Mouse (Mus musculus) stomach, embryonic 15.5 days (tissue): ENCODE measurements around the gene Ap3m1. TPM values are rescaled to one million over a fixed set of nuclear protein-coding genes. Genes with fewer than 3 reads are reported as not detected.

Source experiments
- ATAC-seq: fragments of 200-750 bp; cut with Nextera tagmentation; 2 replicates; pipeline ENCODE4 v1.8.0; 2017; ENCODE audit warnings: low read depth, moderate number of reproducible peaks, moderate TSS enrichment; ENCODE audit not compliant: insufficient read depth, low FRiP score
- H3K27ac ChIP-seq: fragments of 300-500 bp; sonication (generic); 2 replicates; pipeline ENCODE4 v1.5.1; 2015; ENCODE audit warnings: mild to moderate bottlenecking, inconsistent platforms
- H3K27me3 ChIP-seq: fragments of 300-500 bp; sonication (generic); replicated peaks from 2 replicates; pipeline ENCODE4 v1.6.1; 2015; ENCODE audit warnings: inconsistent platforms
- H3K36me3 ChIP-seq: fragments of 300-500 bp; sonication (generic); 2 replicates; pipeline ENCODE4 v1.6.1; 2015; ENCODE audit warnings: inconsistent platforms
- H3K4me1 ChIP-seq: fragments of 300-500 bp; sonication (generic); 2 replicates; pipeline ENCODE4 v1.6.1; 2015; ENCODE audit warnings: inconsistent platforms
- H3K4me2 ChIP-seq: fragments of 300-500 bp; sonication (generic); 2 replicates; pipeline ENCODE4 v1.6.1; 2015; ENCODE audit warnings: mild to moderate bottlenecking, inconsistent platforms
- H3K4me3 ChIP-seq: fragments of 300-500 bp; sonication (generic); replicated peaks from 2 replicates; pipeline ENCODE4 v1.5.1; 2015; ENCODE audit warnings: inconsistent platforms
- H3K9ac ChIP-seq: fragments of 300-500 bp; sonication (generic); 2 replicates; pipeline ENCODE4 v1.6.1; 2015; ENCODE audit warnings: inconsistent platforms
- H3K9me3 ChIP-seq: fragments of 300-500 bp; sonication (generic); 2 replicates; pipeline ENCODE4 v1.6.1; 2016; ENCODE audit warnings: inconsistent platforms
- WGBS: fragments of 180-500 bp; shearing (Covaris S2); methylation state at CpG from one replicate; pipeline ENCODE4 v1.1.7; 2015; 5-methylcytosine and 5-hydroxymethylcytosine counted together
- polyA plus RNA-seq: library from polyadenylated mRNA; unstranded; fragments of >200 nt; fragmentation: Nextera tagmentation; extraction: Ambion mirVana; gene quantifications from 2 replicates; pipeline ENCODE4 v1.2.1, GENCODE M21; 2015

Ap3m1 gene
- polyA plus RNA-seq, 1 experiment from 2014 or later = 60.2 TPM

GRCm38 (mm10) chr14:21065490-21066162, 13.3 kb upstream of the Ap3m1 start:
- Histone ChIP-seq H3K4me1 (no peaks in the 10 kb centered on the region; the same call in 1 of the 2 replicates), H3K9ac (no peak overlapping the region), H3K4me2 (no peak overlapping the region), H3K27me3 (no peaks in the 10 kb centered on the region), H3K4me3 (no peak overlapping the region), H3K27ac (no peak overlapping the region), H3K36me3 (no peaks in the 10 kb centered on the region), H3K9me3 (no peaks in the 10 kb centered on the region)
- WGBS = 33% methylated on average over 8 of the region's 8 CpGs
- no peak for ATAC-seq

GRCm38 (mm10) chr14:21064321-21064720, 12.0 kb upstream of the Ap3m1 start:
- H3K9ac ChIP-seq = no peak overlapping the region
- H3K4me1 ChIP-seq = no peaks in the 10 kb centered on the region; the same call in 1 of the 2 replicates
- H3K36me3 ChIP-seq = no peaks in the 10 kb centered on the region
- no peaks in the 10 kb centered on the region for H3K9me3 ChIP-seq
- ATAC-seq = no peak
- no peaks in the 10 kb centered on the region for H3K27me3 ChIP-seq
- H3K4me2 ChIP-seq = no peak overlapping the region
- no peak overlapping the region for H3K27ac ChIP-seq
- 22% methylated on average over 1 of the region's 1 CpGs for whole genome bisulfite sequencing
- no peak overlapping the region for H3K4me3 ChIP-seq

DNA sequence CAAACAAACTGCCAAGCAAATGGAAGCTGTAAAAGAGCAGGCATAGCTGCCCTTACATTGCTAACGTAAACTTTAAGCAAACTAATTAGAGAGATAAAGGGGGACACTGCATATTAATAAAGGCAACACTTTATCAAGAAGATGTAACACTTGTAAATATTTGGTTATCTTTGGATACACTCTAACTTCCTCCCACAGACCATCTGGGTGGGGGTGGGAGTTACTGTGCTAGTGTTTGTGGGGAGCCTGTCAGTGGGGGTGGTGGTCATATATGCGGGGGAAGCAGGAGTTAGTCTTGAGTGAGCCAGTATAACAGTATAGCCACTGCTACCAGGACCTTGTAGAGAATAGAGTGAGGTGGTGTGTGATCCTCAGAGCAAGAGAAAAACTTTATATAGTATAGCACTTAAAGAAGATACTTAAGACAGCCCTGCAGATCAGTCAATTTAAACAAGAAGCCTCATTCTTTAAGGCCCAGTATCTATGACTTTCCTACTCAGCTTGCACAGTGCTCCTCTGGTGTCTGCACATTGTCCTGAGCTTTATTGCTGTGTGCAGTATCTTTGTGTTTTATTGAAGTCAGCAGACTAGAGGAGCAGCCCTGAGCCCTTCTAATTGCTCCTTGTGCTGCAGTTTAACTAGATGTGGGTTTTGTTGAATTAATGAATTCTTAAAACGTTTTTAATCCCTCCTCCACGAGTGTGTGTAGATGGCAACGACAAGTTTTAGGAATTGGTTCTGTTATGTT, 10.6 kb upstream of the Ap3m1 start:
- H3K4me3 ChIP-seq = no peak overlapping the region
- no peak overlapping the region for H3K27ac ChIP-seq
- H3K9me3 ChIP-seq = no peaks in the 10 kb centered on the region
- no peaks in the 10 kb centered on the region; the same call in 1 of the 2 replicates for H3K4me1 ChIP-seq
- no peaks in the 10 kb centered on the region for H3K27me3 ChIP-seq
- H3K4me2 ChIP-seq = no peak overlapping the region
- no peaks in the 10 kb centered on the region for H3K36me3 ChIP-seq
- H3K9ac ChIP-seq = no peak overlapping the region
- 52% methylated on average over 5 of the region's 5 CpGs for WGBS
- ATAC-seq = no peak

DNA sequence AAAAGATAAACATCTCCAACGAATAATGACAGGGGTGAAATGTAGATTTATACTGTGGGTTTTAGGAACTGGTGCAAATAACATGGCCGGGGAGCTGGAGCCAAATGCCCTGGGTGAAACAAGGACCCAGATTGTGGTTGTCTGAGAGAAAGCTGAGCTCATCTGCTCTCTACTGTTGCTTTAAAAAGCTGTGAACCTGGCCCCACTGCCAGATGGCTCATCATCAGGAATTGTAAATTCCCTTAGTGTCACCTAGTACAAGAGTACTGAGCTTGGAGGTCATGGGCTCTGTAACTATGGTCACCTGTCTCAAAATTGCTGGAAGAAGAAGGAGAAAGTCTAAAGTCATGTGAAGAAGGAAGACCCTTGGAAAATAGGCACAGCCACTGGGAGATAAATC, 6.7 kb upstream of the Ap3m1 start:
- WGBS = 76% methylated on average over 2 of the region's 2 CpGs
- ATAC-seq = no peak

GRCm38 (mm10) chr14:21053586-21053985, 1.3 kb upstream of the Ap3m1 start:
- Histone ChIP-seq H3K4me1 (0 out of 2 replicates have a peak, but pooled peaks cover 4% of the 10 kb centered on the region), H3K4me3 (peak overlapping the region; percentile 87; the same call in 1 of the 2 replicates), H3K4me2 (peak overlapping the region; percentile 95), H3K9me3 (no peaks in the 10 kb centered on the region), H3K9ac (no peak overlapping the region), H3K36me3 (no peaks in the 10 kb centered on the region), H3K27me3 (no peaks in the 10 kb centered on the region), H3K27ac (no peak overlapping the region)
- 49% methylated on average over 7 of the region's 7 CpGs for WGBS
- ATAC-seq = no peak

More for the DNA sequence above, 6.7 kb upstream of the Ap3m1 start:
- Histone ChIP-seq H3K4me2 (no peak overlapping the region), H3K4me1 (no peaks in the 10 kb centered on the region), H3K4me3 (no peak overlapping the region), H3K36me3 (no peaks in the 10 kb centered on the region), H3K9me3 (no peaks in the 10 kb centered on the region), H3K27ac (no peak overlapping the region), H3K27me3 (no peaks in the 10 kb centered on the region), H3K9ac (no peak overlapping the region)

GRCm38 (mm10) chr14:21053151-21053550, 843 bp upstream of the Ap3m1 start:
- Histone ChIP-seq H3K4me2 (peak overlapping the region; percentile 95), H3K4me3 (peak overlapping the region; percentile 87), H3K9ac (peak overlapping the region; percentile 73; the same call in 1 of the 2 replicates), H3K27me3 (no peaks in the 10 kb centered on the region), H3K27ac (peak overlapping the region; percentile 94), H3K4me1 (0 out of 2 replicates have a peak, but pooled peaks cover 4% of the 10 kb centered on the region), H3K36me3 (no peaks in the 10 kb centered on the region), H3K9me3 (no peaks in the 10 kb centered on the region)
- 6% methylated on average over 8 of the region's 8 CpGs for WGBS
- ATAC-seq = no peak

GRCm38 (mm10) chr14:21052781-21053130, 448 bp upstream of the Ap3m1 start:
- Histone ChIP-seq H3K27me3 (no peaks in the 10 kb centered on the region), H3K4me2 (peak overlapping the region; percentile 95), H3K9me3 (no peaks in the 10 kb centered on the region), H3K27ac (peak overlapping the region; percentile 94), H3K4me1 (0 out of 2 replicates have a peak, but pooled peaks cover 4% of the 10 kb centered on the region), H3K4me3 (peak overlapping the region; percentile 87), H3K9ac (peak overlapping the region; percentile 73), H3K36me3 (no peaks in the 10 kb centered on the region)
- peak; percentile 74 for ATAC-seq
- WGBS = 0% methylated on average over 25 of the region's 25 CpGs

GRCm38 (mm10) chr14:21051380-21052111, 762 bp downstream of the Ap3m1 start:
- 0 out of 2 replicates have a peak, but pooled peaks have one; percentile 0 for ATAC-seq

GRCm38 (mm10) chr14:21050734-21051133, 1.6 kb downstream of the Ap3m1 start:
- Histone ChIP-seq H3K27me3 (no peaks in the 10 kb centered on the region), H3K27ac (no peak overlapping the region), H3K4me3 (peak overlapping the region; percentile 87; the same call in 1 of the 2 replicates), H3K36me3 (no peaks in the 10 kb centered on the region), H3K4me1 (0 out of 2 replicates have a peak, but pooled peaks cover 4% of the 10 kb centered on the region), H3K9me3 (no peaks in the 10 kb centered on the region), H3K4me2 (0 out of 2 replicates have a peak overlapping the region, but pooled peaks have one; percentile 95), H3K9ac (no peak overlapping the region)
- ATAC-seq = no peak
- WGBS = 77% methylated on average over 3 of the region's 3 CpGs

More at GRCm38 (mm10) chr14:21051380-21052111, 762 bp downstream of the Ap3m1 start:
- peak overlapping the region; percentile 95 for H3K4me2 ChIP-seq
- WGBS = 7% methylated on average over 28 of the region's 28 CpGs
- no peaks in the 10 kb centered on the region for H3K9me3 ChIP-seq
- H3K4me1 ChIP-seq = 0 out of 2 replicates have a peak, but pooled peaks cover 4% of the 10 kb centered on the region
- no peaks in the 10 kb centered on the region for H3K36me3 ChIP-seq
- H3K27me3 ChIP-seq = no peaks in the 10 kb centered on the region
- peak overlapping the region; percentile 87 for H3K4me3 ChIP-seq
- peak overlapping the region; percentile 70 for H3K9ac ChIP-seq
- peak overlapping the region; percentile 94 for H3K27ac ChIP-seq

GRCm38 (mm10) chr14:21048879-21049278, 3.4 kb downstream of the Ap3m1 start:
- Histone ChIP-seq H3K4me2 (no peak overlapping the region), H3K9me3 (no peaks in the 10 kb centered on the region), H3K36me3 (no peaks in the 10 kb centered on the region), H3K27ac (no peak overlapping the region), H3K27me3 (no peaks in the 10 kb centered on the region), H3K4me1 (0 out of 2 replicates have a peak, but pooled peaks cover 4% of the 10 kb centered on the region), H3K9ac (no peak overlapping the region), H3K4me3 (no peak overlapping the region)
- no peak for ATAC-seq

- Histone ChIP-seq H3K4me3 (no peak overlapping the region), H3K9ac (no peak overlapping the region), H3K27ac (no peak overlapping the region), H3K4me2 (no peak overlapping the region), H3K9me3 (no peaks in the 10 kb centered on the region), H3K36me3 (no peaks in the 10 kb centered on the region), H3K4me1 (0 out of 2 replicates have a peak, but pooled peaks cover 4% of the 10 kb centered on the region), H3K27me3 (no peaks in the 10 kb centered on the region)
- no peak for ATAC-seq
- 90% methylated on average over 2 of the region's 2 CpGs for WGBS
These were observed 4.5 kb downstream of the Ap3m1 start for GRCm38 (mm10) chr14:21047840-21048239.
